Mouse (Mus musculus): ENCODE results near the gene Glrb. TPM values are rescaled to one million over a fixed set of nuclear protein-coding genes. Genes with fewer than 3 reads are reported as not detected.

The Glrb gene
- polyA plus RNA-seq, 1 experiment from 2014 or later, result 3.1 TPM

DNA sequence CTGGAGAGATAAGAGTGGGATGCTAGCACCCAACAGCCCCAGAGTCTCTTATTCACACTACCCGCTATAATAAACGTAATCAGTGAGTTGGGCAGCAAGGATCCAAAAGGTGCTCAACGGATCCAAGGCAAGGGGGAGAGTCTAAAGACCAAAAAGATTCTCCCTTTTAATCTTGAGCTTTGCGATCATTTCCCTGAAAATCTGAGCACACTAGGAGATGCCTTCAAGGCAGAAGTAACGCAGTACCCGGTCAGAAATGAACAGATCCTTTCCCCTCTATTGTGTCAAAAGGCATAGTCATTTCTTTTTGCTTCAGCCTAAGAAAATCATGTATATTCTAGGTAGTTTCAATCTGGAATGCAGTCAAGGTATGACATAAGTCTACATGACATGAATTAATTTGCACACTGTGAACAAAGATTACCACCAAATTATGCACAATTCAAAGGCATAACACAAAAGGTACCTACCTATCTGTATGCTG lies 111.6 kb downstream of the Glrb start:
- WGBS, result 27% methylated on average over 6 of the region's 6 CpGs
- H3K4me3 ChIP-seq (ENCODE audit: low read depth, low read length), result no peak overlapping the region
- no peak overlapping the region for H3K9ac ChIP-seq
- no peaks in the 10 kb centered on the region; the same call in 1 of the 2 replicates for H3K4me1 ChIP-seq (ENCODE audit: insufficient read depth)
- DNase-seq (no peak), ATAC-seq (ENCODE audit: insufficient read depth) (no peak)
- peaks cover 27% of the 10 kb centered on the region for H3K27me3 ChIP-seq (ENCODE audit: insufficient read depth, low read length)
- H3K36me3 ChIP-seq (ENCODE audit: insufficient read depth), result no peaks in the 10 kb centered on the region
- TF ChIP-seq CTCF (IDR thresholded peaks at IDR 0.05; ENCODE audit: low read depth), result no peak
- H3K27ac ChIP-seq (ENCODE audit: low read depth), result no peak overlapping the region
- no peaks in the 10 kb centered on the region for H3K9me3 ChIP-seq (ENCODE audit: low read depth, low read length)
- H3K4me2 ChIP-seq, result no peak overlapping the region

DNA sequence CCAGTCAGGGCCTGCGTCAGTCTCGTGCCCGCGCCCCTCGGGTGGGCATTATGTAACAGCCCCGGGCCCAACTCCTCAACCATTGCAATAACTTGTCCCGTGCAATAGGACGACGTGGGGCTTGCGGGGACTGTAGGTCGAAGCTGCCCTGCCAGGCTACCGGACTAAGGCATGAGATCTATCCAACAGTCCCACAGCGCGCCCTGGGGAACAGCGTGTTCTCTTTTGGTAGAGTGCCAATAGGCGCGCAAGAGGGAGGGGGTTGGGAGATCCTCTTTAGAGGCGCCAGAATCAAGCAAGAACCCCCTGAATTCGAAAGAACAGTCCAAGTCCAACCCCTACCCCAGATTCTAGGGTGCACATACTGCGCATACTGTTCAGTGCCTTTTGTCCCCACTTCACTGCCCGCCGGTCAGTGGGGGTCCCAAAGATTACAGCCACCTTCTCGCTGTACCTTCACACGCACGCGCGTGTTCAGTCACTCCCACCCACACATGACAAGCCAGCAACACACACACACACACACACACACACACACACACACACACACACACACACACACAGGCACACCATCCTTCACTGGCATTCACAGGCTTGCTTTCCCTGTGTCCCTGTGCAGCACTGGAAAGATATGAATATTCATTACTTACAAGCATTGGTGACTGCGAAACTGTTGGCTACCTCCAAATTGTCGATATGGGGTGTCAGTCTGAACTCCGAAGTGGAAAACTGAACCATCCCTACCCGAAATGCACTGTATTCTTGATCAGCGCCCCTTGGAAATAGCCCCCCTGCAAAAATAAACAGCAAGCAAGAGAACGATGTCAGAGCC lies 112.2 kb downstream of the Glrb start:
- Histone ChIP-seq H3K9me3 (ENCODE audit: low read depth, low read length) (no peaks in the 10 kb centered on the region), H3K4me1 (ENCODE audit: insufficient read depth) (no peaks in the 10 kb centered on the region; the same call in 1 of the 2 replicates), H3K27ac (ENCODE audit: low read depth) (no peak overlapping the region), H3K27me3 (ENCODE audit: insufficient read depth, low read length) (peaks cover 27% of the 10 kb centered on the region), H3K4me3 (ENCODE audit: low read depth, low read length) (peak overlapping the region; percentile 27), H3K36me3 (ENCODE audit: insufficient read depth) (no peaks in the 10 kb centered on the region), H3K9ac (no peak overlapping the region), H3K4me2 (peak overlapping the region; percentile 59)
- DNase-seq (peak; percentile 55), ATAC-seq (ENCODE audit: insufficient read depth) (peak; percentile 26; the same call in 1 of the 2 replicates)
- 11% methylated on average over 33 of the region's 33 CpGs for WGBS
- TF ChIP-seq CTCF (IDR thresholded peaks at IDR 0.05; ENCODE audit: low read depth), result no peak

DNA sequence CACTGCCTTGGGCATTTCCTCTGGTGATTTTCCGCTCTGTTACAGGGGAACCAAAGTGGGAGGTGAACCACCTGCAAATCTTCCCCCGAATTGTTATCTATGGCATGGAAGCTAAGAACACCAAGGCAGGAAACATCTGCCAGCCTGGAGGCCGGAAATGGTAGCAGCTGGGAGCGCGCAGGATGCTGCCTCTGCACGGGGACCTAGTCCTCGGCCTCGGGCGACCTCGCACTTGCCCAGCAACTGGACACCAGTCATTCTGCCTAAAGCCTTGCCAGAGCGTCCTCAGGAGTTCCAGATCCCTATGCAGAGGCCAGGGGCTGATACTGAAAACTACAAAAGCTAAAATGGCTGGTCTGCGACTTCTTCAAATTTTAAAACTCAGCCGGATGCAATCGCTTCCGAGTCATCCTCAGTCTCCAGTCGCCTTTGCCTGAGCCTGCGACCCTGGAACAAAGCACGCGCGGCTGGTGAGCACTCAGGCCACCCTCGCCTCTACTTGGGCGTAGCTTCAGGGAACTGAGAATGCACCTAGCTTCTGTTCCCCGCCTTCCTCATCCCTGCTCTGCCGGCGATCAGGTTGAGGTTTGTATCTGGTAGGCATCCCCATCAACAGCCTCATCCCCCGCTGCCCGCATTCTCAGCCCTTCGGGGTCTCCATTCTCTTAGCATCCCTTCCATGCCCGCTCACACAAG lies 113.0 kb downstream of the Glrb start:
- DNase-seq, result peak; percentile 65
- Histone ChIP-seq H3K27ac (ENCODE audit: low read depth) (no peak overlapping the region), H3K27me3 (ENCODE audit: insufficient read depth, low read length) (peaks cover 27% of the 10 kb centered on the region), H3K4me1 (ENCODE audit: insufficient read depth) (no peaks in the 10 kb centered on the region; the same call in 1 of the 2 replicates), H3K36me3 (ENCODE audit: insufficient read depth) (no peaks in the 10 kb centered on the region), H3K9me3 (ENCODE audit: low read depth, low read length) (no peaks in the 10 kb centered on the region), H3K9ac (no peak overlapping the region), H3K4me3 (ENCODE audit: low read depth, low read length) (peak overlapping the region; percentile 27), H3K4me2 (peak overlapping the region; percentile 59)
- 3% methylated on average over 29 of the region's 29 CpGs for WGBS
- no peak for TF ChIP-seq CTCF (IDR thresholded peaks at IDR 0.05; ENCODE audit: low read depth)
- ATAC-seq (ENCODE audit: insufficient read depth), result peak; percentile 19; the same call in 1 of the 2 replicates

DNA sequence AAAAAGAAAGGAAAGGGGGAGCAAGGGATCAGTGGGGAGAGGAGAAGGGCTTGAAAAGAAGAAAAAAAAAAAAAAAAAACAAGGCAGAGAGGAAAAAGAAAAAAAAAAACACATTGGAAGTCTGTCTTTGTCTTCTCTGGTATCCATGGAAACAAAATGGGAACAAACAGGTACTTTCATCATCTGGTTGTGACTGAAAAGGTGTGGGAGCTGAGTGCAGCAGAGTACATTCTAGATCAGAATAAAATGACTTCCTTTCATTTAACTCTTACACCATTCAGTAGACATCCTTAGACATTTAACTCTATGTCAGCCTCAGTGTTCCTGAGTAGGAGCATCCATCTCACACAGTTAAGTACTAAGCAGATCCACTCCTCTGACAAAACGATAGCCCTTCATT lies 115.5 kb downstream of the Glrb start:
- DNase-seq (no peak), ATAC-seq (ENCODE audit: insufficient read depth) (no peak)
- TF ChIP-seq CTCF (IDR thresholded peaks at IDR 0.05; ENCODE audit: low read depth), result no peak
- Histone ChIP-seq H3K9me3 (ENCODE audit: low read depth, low read length) (no peaks in the 10 kb centered on the region), H3K4me1 (ENCODE audit: insufficient read depth) (no peaks in the 10 kb centered on the region; the same call in 1 of the 2 replicates), H3K27me3 (ENCODE audit: insufficient read depth, low read length) (peaks cover 27% of the 10 kb centered on the region), H3K9ac (no peak overlapping the region), H3K36me3 (ENCODE audit: insufficient read depth) (no peaks in the 10 kb centered on the region), H3K4me2 (no peak overlapping the region), H3K4me3 (ENCODE audit: low read depth, low read length) (no peak overlapping the region), H3K27ac (ENCODE audit: low read depth) (no peak overlapping the region)
- 65% methylated on average over 1 of the region's 1 CpGs for WGBS

DNA sequence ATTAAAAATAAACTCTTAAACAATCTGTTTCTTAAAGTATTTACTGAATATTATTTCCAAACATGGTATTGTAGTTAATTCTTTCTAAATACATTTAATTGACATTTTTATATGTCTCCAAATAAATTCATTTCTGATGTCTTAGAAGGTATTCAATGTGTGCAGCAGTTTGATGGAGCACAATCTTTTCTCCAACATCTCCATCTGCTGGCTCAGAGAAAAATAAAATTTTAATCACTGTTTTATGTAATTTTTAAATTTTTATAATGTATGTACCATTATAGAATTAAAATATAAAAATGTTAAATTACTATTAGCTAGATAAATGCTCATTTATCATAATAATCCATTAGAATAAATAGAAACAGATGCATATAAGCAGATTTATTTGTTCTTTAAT lies 116.7 kb downstream of the Glrb start:
- Histone ChIP-seq H3K9ac (no peak overlapping the region), H3K4me3 (ENCODE audit: low read depth, low read length) (no peak overlapping the region), H3K4me1 (ENCODE audit: insufficient read depth) (no peaks in the 10 kb centered on the region; the same call in 1 of the 2 replicates), H3K9me3 (ENCODE audit: low read depth, low read length) (no peaks in the 10 kb centered on the region), H3K4me2 (no peak overlapping the region), H3K36me3 (ENCODE audit: insufficient read depth) (no peaks in the 10 kb centered on the region), H3K27ac (ENCODE audit: low read depth) (no peak overlapping the region), H3K27me3 (ENCODE audit: insufficient read depth, low read length) (peaks cover 18% of the 10 kb centered on the region)
- DNase-seq (no peak), ATAC-seq (ENCODE audit: insufficient read depth) (no peak)
- TF ChIP-seq CTCF (IDR thresholded peaks at IDR 0.05; ENCODE audit: low read depth), result no peak

DNA sequence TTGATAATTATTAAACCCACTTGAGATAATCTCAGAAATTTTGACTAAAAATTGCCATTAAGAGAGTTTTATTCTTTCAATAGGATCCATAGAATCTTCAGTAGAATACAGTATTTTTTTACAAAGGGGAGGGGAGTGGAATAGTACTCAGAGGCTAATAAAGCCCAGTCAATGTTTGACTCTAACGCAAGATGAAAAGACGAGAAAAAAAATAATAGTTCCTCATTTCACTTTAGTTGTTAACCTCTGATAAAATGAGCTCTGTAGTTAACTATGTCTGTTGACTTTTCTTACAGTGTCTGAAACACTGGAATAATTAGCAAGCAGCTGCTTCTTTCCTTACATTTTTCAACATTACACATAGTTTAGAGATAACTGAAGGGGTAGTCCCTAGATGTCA lies 118.2 kb downstream of the Glrb start:
- peaks cover 3% of the 10 kb centered on the region; the same call in 1 of the 2 replicates for H3K27me3 ChIP-seq (ENCODE audit: insufficient read depth, low read length)
- 77% methylated on average over 2 of the region's 2 CpGs for WGBS
- no peak overlapping the region for H3K4me2 ChIP-seq
- no peak for TF ChIP-seq CTCF (IDR thresholded peaks at IDR 0.05; ENCODE audit: low read depth)
- H3K27ac ChIP-seq (ENCODE audit: low read depth), result no peak overlapping the region
- no peak for DNase-seq
- H3K4me1 ChIP-seq (ENCODE audit: insufficient read depth), result no peaks in the 10 kb centered on the region
- no peaks in the 10 kb centered on the region for H3K9me3 ChIP-seq (ENCODE audit: low read depth, low read length)
- H3K36me3 ChIP-seq (ENCODE audit: insufficient read depth), result no peaks in the 10 kb centered on the region
- no peak overlapping the region for H3K9ac ChIP-seq
- ATAC-seq (ENCODE audit: insufficient read depth), result no peak
- H3K4me3 ChIP-seq (ENCODE audit: low read depth, low read length), result no peak overlapping the region

Other genes starting within 250 kb of the Glrb start
- gene Gria2, start 110.8 kb downstream of the Glrb start, polyA plus RNA-seq (2014; fragmentation: Nextera tagmentation; extraction: Ambion mirVana), result 0.16 and 0.17 TPM in 2 replicates
- 18.7 and 18.8 TPM in 2 replicates for gene Pdgfc, start 122.8 kb upstream of the Glrb start, polyA plus RNA-seq (2014; fragmentation: Nextera tagmentation; extraction: Ambion mirVana)